Mouse (Mus musculus) T-helper 1 cell (primary cell): Measurements from ENCODE around the gene Gm47996.

Source experiments
- in situ Hi-C: fragments of 300-600 bp; cut with MboI, MseI; formaldehyde crosslinking; loops from one replicate; pipeline ENCODE4 v1.15.1; 2025; ENCODE audit warnings: high pct_unique_total_duplicates

Gene Gm47996

DNA sequence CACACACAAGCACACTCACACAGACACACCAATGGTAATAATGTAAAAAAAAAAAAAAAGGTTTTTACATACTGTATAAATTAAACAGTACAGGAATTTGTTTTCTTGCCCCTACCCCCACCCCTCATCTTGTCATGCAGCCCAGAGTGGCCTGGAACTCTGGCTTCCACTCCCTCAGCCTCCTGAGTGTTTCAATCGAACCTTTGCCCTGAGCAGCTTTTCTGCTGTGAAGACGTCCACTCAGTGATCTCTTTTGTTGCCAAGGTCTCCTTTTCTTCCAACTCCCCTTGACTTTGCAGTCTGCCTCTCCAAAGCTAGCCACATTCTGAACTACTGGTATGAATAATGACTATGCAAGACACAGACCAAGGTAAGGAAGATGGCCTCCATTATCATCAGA is 35.9 kb downstream of the Gm47996 start:
- in situ Hi-C loops, result no loop called here

DNA sequence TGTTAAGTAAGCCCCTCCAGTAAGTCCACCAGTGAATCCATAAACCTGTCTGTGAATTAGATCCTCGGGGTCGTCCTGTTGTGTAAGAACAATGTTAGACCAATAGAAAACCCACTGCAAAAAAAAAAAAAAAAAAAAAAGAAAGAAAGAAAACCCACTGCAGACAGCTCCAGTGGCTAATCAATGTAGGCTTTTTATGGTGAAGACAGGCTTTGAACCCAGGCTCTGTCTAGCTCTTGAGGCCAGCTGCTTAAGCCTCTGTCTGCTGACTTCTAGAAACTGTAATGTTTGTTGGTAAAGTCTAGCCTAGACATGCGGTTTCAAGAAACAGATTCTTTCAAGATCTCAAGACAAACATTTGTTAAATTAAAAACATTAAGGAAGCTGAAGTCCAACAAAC is 40.2 kb downstream of the Gm47996 start:
- in situ Hi-C loops, result loop anchor here (25.0 kb wide), 1 partner anchor 1662 kb away; the partner anchor contains the start of gene Smg7

DNA sequence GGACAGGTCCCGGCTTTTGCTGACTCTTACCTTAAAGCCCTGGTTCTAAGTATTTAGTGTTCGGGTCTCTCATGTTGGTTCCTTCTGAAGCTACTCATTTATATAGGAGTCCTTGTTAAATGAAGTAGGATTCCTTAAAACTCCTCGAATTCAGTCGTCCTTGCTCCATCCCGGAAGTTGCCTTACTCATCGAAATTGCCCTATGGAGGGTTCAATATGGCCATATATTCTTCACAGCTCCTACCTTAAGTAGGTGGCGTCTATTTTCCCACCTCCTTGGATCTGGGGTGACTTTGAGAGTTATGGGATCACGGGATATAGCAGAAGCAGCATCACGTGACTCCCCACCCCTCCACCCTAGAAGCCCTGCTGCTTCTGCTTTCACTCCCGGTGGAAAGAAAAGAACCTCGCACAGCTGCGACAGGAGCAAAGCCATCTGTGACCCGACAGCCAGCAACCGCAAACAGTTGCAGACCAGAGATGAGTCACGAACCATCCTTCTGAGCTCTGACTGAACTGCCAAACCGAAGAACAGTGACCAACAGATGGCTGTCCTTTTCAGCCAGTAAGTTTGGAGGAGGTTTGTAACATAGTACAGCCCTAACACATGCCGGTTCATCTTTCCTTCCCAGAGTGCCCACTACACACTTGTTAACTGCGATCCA is 40.7 kb downstream of the Gm47996 start:
- in situ Hi-C loops, result loop anchor here (25.0 kb wide), 1 partner anchor 1662 kb away; the partner anchor contains the start of gene Smg7

GRCm38 (mm10) chr1:151251194-151252010 is 41.5 kb downstream of the Gm47996 start:
- in situ Hi-C loops, result loop anchor here (25.0 kb wide), 1 partner anchor 1661 kb away; the partner anchor contains the start of gene Smg7

GRCm38 (mm10) chr1:151255422-151255821 is 45.5 kb downstream of the Gm47996 start:
- in situ Hi-C loops, result loop anchor here (25.0 kb wide), 1 partner anchor 1657 kb away; the partner anchor contains the start of gene Smg7

GRCm38 (mm10) chr1:151258090-151258954 is 48.4 kb downstream of the Gm47996 start:
- in situ Hi-C loops, result loop anchor here (25.0 kb wide), 1 partner anchor 1654 kb away; the partner anchor contains the start of gene Smg7

DNA sequence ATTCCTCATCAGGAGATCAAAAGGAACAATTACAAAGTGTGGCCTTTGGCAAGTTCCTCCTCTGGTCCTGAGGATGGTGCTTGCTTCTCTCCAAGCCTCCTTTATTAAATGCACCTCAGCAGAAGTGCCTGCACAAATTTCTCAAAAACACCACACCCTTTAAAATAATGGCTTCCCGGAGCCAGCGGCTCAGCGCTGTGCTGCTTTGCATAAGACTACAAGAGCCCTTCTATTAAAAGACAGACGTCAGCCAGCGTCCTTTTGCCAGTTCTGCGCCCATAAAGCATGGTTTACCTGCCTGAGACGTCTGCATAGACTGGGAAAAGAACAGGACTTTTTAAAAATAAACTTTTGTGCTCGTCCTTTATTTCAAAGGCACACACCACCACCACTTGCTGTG is 49.1 kb downstream of the Gm47996 start:
- in situ Hi-C loops, result loop anchor here (25.0 kb wide), 1 partner anchor 1653 kb away; the partner anchor contains the start of gene Smg7
